Mouse (Mus musculus) adrenal gland, adult 8-10 months (tissue): Measurements from ENCODE around the gene Tctex1d1. TPM values are rescaled to one million over a fixed set of nuclear protein-coding genes. Genes with fewer than 3 reads are reported as not detected.

Experiments
- DNase-seq: peaks from one replicate; pipeline ENCODE4 v3.0.0; 2022
- total RNA-seq, 4 experiments: library from RNA; stranded (reverse); gene quantifications; 2 replicates each; pipeline ENCODE4 v1.2.4; 2022

Gene Tctex1d1
- total RNA-seq, result not detected

GRCm38 (mm10) chr4:102978440-102978839 is at the start of gene Tctex1d1:
TSS of gene Tctex1d1 (plus strand) at chr4:102978606.
- DNase-seq, result no peak

- DNase-seq, result no peak
These were observed 48.9 kb upstream of the Tctex1d1 start for GRCm38 (mm10) chr4:102929491-102929890.

- DNase-seq, result no peak
These were observed 47.7 kb upstream of the Tctex1d1 start for GRCm38 (mm10) chr4:102930679-102931078.

GRCm38 (mm10) chr4:102940266-102940665 is 38.1 kb upstream of the Tctex1d1 start:
- DNase-seq, result no peak

- DNase-seq, result no peak
These were observed 37.7 kb upstream of the Tctex1d1 start for GRCm38 (mm10) chr4:102940738-102941137.

- DNase-seq, result no peak
These were observed 34.1 kb upstream of the Tctex1d1 start for GRCm38 (mm10) chr4:102944325-102944724.

- no peak for DNase-seq
These were observed 25.9 kb upstream of the Tctex1d1 start for GRCm38 (mm10) chr4:102952476-102952875.

- no peak for DNase-seq
These were observed 23.0 kb upstream of the Tctex1d1 start for GRCm38 (mm10) chr4:102955294-102955956.

- DNase-seq, result no peak
These were observed 19.0 kb upstream of the Tctex1d1 start for GRCm38 (mm10) chr4:102959409-102959808.

GRCm38 (mm10) chr4:102964174-102964573 is 14.2 kb upstream of the Tctex1d1 start:
- no peak for DNase-seq

GRCm38 (mm10) chr4:102967811-102968210 is 10.6 kb upstream of the Tctex1d1 start:
- no peak for DNase-seq

GRCm38 (mm10) chr4:102969599-102969998 is 8.8 kb upstream of the Tctex1d1 start:
- DNase-seq, result no peak

GRCm38 (mm10) chr4:102971159-102971558 is 7.2 kb upstream of the Tctex1d1 start:
- no peak for DNase-seq

- no peak for DNase-seq
These were observed 6.3 kb upstream of the Tctex1d1 start for GRCm38 (mm10) chr4:102972071-102972470.

- DNase-seq, result no peak
These were observed 4.2 kb upstream of the Tctex1d1 start for GRCm38 (mm10) chr4:102974172-102974571.

GRCm38 (mm10) chr4:102976290-102977275 is 1.8 kb upstream of the Tctex1d1 start:
- no peak for DNase-seq

GRCm38 (mm10) chr4:102977778-102978321 is 556 bp upstream of the Tctex1d1 start:
- DNase-seq, result no peak

GRCm38 (mm10) chr4:102979385-102979784 is 979 bp downstream of the Tctex1d1 start:
- DNase-seq, result no peak

GRCm38 (mm10) chr4:102981709-102982108 is 3.3 kb downstream of the Tctex1d1 start:
- DNase-seq, result no peak

- DNase-seq, result no peak
These were observed 7.8 kb downstream of the Tctex1d1 start for GRCm38 (mm10) chr4:102986173-102986572.

GRCm38 (mm10) chr4:102986917-102987316 is 8.5 kb downstream of the Tctex1d1 start:
- no peak for DNase-seq

- no peak for DNase-seq
These were observed 8.9 kb downstream of the Tctex1d1 start for GRCm38 (mm10) chr4:102987325-102987724.

- no peak for DNase-seq
These were observed 9.3 kb downstream of the Tctex1d1 start for GRCm38 (mm10) chr4:102987756-102988155.
